Mouse (Mus musculus): ENCODE data around the gene Lhx5. TPM values are rescaled to one million over a fixed set of nuclear protein-coding genes. Genes with fewer than 3 reads are reported as not detected.

The Lhx5 gene
- polyA plus RNA-seq, 1 experiment from 2014 or later: 0.05 TPM

DNA sequence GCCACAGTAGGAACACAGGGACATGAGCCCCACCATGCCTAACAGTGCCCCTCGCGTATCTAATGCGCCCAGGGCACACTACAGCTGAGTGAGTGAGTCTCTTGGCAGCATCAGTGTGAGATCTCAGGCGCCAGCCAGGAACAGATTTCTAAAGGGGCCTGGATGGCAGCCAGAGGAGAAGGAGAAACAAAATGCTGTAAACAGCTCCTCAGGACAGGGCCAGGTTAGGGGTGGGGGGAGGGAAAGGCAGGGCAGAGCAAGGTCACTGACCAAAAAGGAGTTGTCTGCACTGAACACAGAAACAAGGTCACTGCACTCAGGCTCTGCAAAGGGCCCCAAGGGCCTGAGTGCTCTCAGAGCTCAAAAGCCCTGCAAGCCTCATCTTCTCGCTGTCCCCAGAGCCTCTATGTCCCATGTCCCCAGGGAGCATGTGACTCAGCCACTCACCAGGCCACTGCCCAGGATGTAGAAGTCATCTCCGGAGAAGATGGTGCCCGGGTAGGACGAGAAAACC lies 59.2 kb downstream of the Lhx5 start:
- WGBS: 73% methylated on average over 8 of the region's 8 CpGs
- H3K4me3 ChIP-seq (replicated peaks): no peak overlapping the region
- no peaks in the 10 kb centered on the region for H3K9me3 ChIP-seq (replicated peaks)
- no peak overlapping the region for H3K9ac ChIP-seq
- no peak for ATAC-seq (ENCODE audit: insufficient number of reproducible peaks, low FRiP score, low TSS enrichment, low read depth)
- H3K27ac ChIP-seq (replicated peaks): no peak overlapping the region
- H3K27me3 ChIP-seq: no peaks in the 10 kb centered on the region
- peaks cover 48% of the 10 kb centered on the region for H3K36me3 ChIP-seq
- no peak overlapping the region for H3K4me2 ChIP-seq (replicated peaks)
- no peaks in the 10 kb centered on the region for H3K4me1 ChIP-seq

Other genes starting within 250 kb of the Lhx5 start
- gene Sdsl, start 41.1 kb downstream of the Lhx5 start, polyA plus RNA-seq (2015; fragmentation: Nextera tagmentation; extraction: Ambion mirVana): 0.95 and 1.7 TPM in 2 replicates
- gene Sds, start 44.8 kb downstream of the Lhx5 start, polyA plus RNA-seq (2015; fragmentation: Nextera tagmentation; extraction: Ambion mirVana): not detected in 2 replicates
- 58.6 and 67.9 TPM in 2 replicates for gene Plbd2, start 71.9 kb downstream of the Lhx5 start, polyA plus RNA-seq (2015; fragmentation: Nextera tagmentation; extraction: Ambion mirVana)
- 9.0 and 9.3 TPM in 2 replicates for gene Slc8b1, start 79.5 kb downstream of the Lhx5 start, polyA plus RNA-seq (2015; fragmentation: Nextera tagmentation; extraction: Ambion mirVana)
- 28.4 and 28.6 TPM in 2 replicates for gene Tpcn1, start 157.0 kb downstream of the Lhx5 start, polyA plus RNA-seq (2015; fragmentation: Nextera tagmentation; extraction: Ambion mirVana)
- 1.9 and 3.2 TPM in 2 replicates for gene Iqcd, start 157.3 kb downstream of the Lhx5 start, polyA plus RNA-seq (2015; fragmentation: Nextera tagmentation; extraction: Ambion mirVana)
- 15.5 and 15.8 TPM in 2 replicates for gene Rita1, start 180.9 kb downstream of the Lhx5 start, polyA plus RNA-seq (2015; fragmentation: Nextera tagmentation; extraction: Ambion mirVana)
- gene Ddx54, start 181.0 kb downstream of the Lhx5 start, polyA plus RNA-seq (2015; fragmentation: Nextera tagmentation; extraction: Ambion mirVana): 43.4 and 44.5 TPM in 2 replicates
- 0.92 and 2.5 TPM in 2 replicates for gene Cfap73, start 202.5 kb downstream of the Lhx5 start, polyA plus RNA-seq (2015; fragmentation: Nextera tagmentation; extraction: Ambion mirVana)
- gene Rasal1, start 217.1 kb downstream of the Lhx5 start, polyA plus RNA-seq (2015; fragmentation: Nextera tagmentation; extraction: Ambion mirVana): 1.2 and 1.3 TPM in 2 replicates

Data from embryonic facial prominence, embryonic 15.5 days (tissue).